ENCODE assay signal across 8 mouse cellular contexts in genomic region chr11:97797369-97798082, GRCm38 (mm10). TPM values are rescaled to one million over a fixed set of nuclear protein-coding genes. Genes with fewer than 3 reads are reported as not detected.
A peak's percentile ranks its signal among the peaks of the same experiment; 100 is the strongest.
DNase-seq lines count a peak whose midpoint lies in the region; ATAC-seq and TF ChIP-seq lines count a peak whose summit lies in the region.

No protein-coding gene starts in this region.

- H3K4me1 ChIP-seq in hindbrain, embryonic 16.5 days (ENCODE audit: control insufficient read depth, insufficient read depth, low read depth, low read length), result peaks cover 16% of the 10 kb centered on the region
- H3K4me1 ChIP-seq in midbrain, embryonic 16.5 days (ENCODE audit: control insufficient read depth, insufficient read depth, low read length), result peaks cover 17% of the 10 kb centered on the region

- H3K27ac ChIP-seq in layer of hippocampus, adult 2 months, result peak overlapping the region; percentile 53; the same call in 1 of the 2 replicates
- H3K27ac ChIP-seq in hindbrain, embryonic 16.5 days (ENCODE audit: low read depth, low read length), result peak overlapping the region; percentile 41; the same call in 1 of the 2 replicates
- H3K27ac ChIP-seq in midbrain, embryonic 16.5 days (ENCODE audit: low read length), result no peak overlapping the region; the same call in 1 of the 2 replicates

- no peak for ATAC-seq in cerebellum, adult (ENCODE audit: insufficient number of reproducible peaks, low FRiP score, low TSS enrichment)
- ATAC-seq in hindbrain, embryonic 16.5 days, result no peak
- no peak for ATAC-seq in midbrain, embryonic 16.5 days

- DNase-seq in cerebellum, postnatal 25 days, result peak; percentile 6 to 36
- no peak for DNase-seq in layer of hippocampus, adult 2 months (ENCODE audit: low spot score in 2 of 2)
- DNase-seq in layer of hippocampus, postnatal 25 days (ENCODE audit: extremely low spot score in 1 of 2, low spot score in 1 of 2), result no peak
- no peak for DNase-seq in T-cell, adult 2 months (ENCODE audit: low spot score)
- no peak for DNase-seq in urinary bladder, postnatal 4 days (ENCODE audit: low spot score in 2 of 2)

- H3K9me3 ChIP-seq in hindbrain, embryonic 16.5 days (ENCODE audit: control insufficient read depth, low read length), result no peaks in the 10 kb centered on the region
- no peaks in the 10 kb centered on the region for H3K9me3 ChIP-seq in midbrain, embryonic 16.5 days (replicated peaks; ENCODE audit: control insufficient read depth, low read length, poor library complexity, severe bottlenecking)

- H3K4me3 ChIP-seq in layer of hippocampus, adult 2 months, result no peak overlapping the region
- no peak overlapping the region for H3K4me3 ChIP-seq in hindbrain, embryonic 16.5 days (ENCODE audit: low read length)
- no peak overlapping the region for H3K4me3 ChIP-seq in midbrain, embryonic 16.5 days (ENCODE audit: low read depth, low read length)

- no peaks in the 10 kb centered on the region for H3K36me3 ChIP-seq in hindbrain, embryonic 16.5 days (ENCODE audit: control insufficient read depth, insufficient read depth, low read length)
- no peaks in the 10 kb centered on the region for H3K36me3 ChIP-seq in midbrain, embryonic 16.5 days (ENCODE audit: control insufficient read depth, insufficient read depth, low read length)

- no peaks in the 10 kb centered on the region for H3K27me3 ChIP-seq in hindbrain, embryonic 16.5 days (replicated peaks; ENCODE audit: control insufficient read depth, insufficient read depth, low read length)
- H3K27me3 ChIP-seq in midbrain, embryonic 16.5 days (ENCODE audit: control insufficient read depth, insufficient read depth, low read depth, low read length), result no peaks in the 10 kb centered on the region

- WGBS in hindbrain, embryonic 16.5 days, result 63% methylated on average over 15 of the region's 15 CpGs
- 65% methylated on average over 15 of the region's 15 CpGs for WGBS in midbrain, embryonic 16.5 days

- peak overlapping the region; percentile 81 for H3K4me2 ChIP-seq in hindbrain, embryonic 16.5 days (ENCODE audit: low read length)
- H3K4me2 ChIP-seq in midbrain, embryonic 16.5 days (ENCODE audit: low read length), result peak overlapping the region; percentile 76; the same call in 1 of the 2 replicates

- no peak overlapping the region for H3K9ac ChIP-seq in hindbrain, embryonic 16.5 days (ENCODE audit: low read depth, low read length)
- H3K9ac ChIP-seq in midbrain, embryonic 16.5 days (ENCODE audit: low read depth, low read length), result no peak overlapping the region

- TF ChIP-seq CTCF in layer of hippocampus, adult 2 months (conservative IDR thresholded peaks at IDR 0.05), result no peak

RNA-seq across cellular contexts. Expression of gene Lasp1, which starts 1.3 kb away (rescaled TPM):
- total RNA-seq in layer of hippocampus, adult 2 months (2021), result 10 to 100 TPM; 88.1 to 91.4 TPM
- total RNA-seq in layer of hippocampus, postnatal 25 days (2021), result 100 to 1,000 TPM; 102 to 114 TPM
- polyA plus RNA-seq in hindbrain, embryonic 16.5 days (2015; fragmentation: Nextera tagmentation; extraction: Ambion mirVana), result 176 and 191 TPM in 2 replicates
- polyA plus RNA-seq in midbrain, embryonic 16.5 days (2015; fragmentation: Nextera tagmentation; extraction: Ambion mirVana), result 194 and 202 TPM in 2 replicates

RNA-seq across cellular contexts. Expression of gene Rpl23, which starts 15.3 kb away (rescaled TPM):
- total RNA-seq in layer of hippocampus, adult 2 months (2021), result 100 to 1,000 TPM; 361 to 374 TPM
- total RNA-seq in layer of hippocampus, postnatal 25 days (2021), result 100 to 1,000 TPM; 327 to 397 TPM
- 252 and 268 TPM in 2 replicates for polyA plus RNA-seq in hindbrain, embryonic 16.5 days (2015; fragmentation: Nextera tagmentation; extraction: Ambion mirVana)
- polyA plus RNA-seq in midbrain, embryonic 16.5 days (2015; fragmentation: Nextera tagmentation; extraction: Ambion mirVana), result 267 and 286 TPM in 2 replicates

RNA-seq across cellular contexts. Expression of gene 1700001P01Rik, which starts 21.8 kb away (rescaled TPM):
- 1 to 10 TPM; 1.3 to 2.4 TPM for total RNA-seq in layer of hippocampus, adult 2 months (2021)
- 1 to 10 TPM in 1 of 2 experiments, under 1 TPM in 1; 0.63 to 1.3 TPM for total RNA-seq in layer of hippocampus, postnatal 25 days (2021)
- polyA plus RNA-seq in hindbrain, embryonic 16.5 days (2015; fragmentation: Nextera tagmentation; extraction: Ambion mirVana), result 0.44 and 0.91 TPM in 2 replicates
- polyA plus RNA-seq in midbrain, embryonic 16.5 days (2015; fragmentation: Nextera tagmentation; extraction: Ambion mirVana), result 0.74 TPM in 1 of 2 replicates, not detected in the other

RNA-seq across cellular contexts. Expression of gene Cwc25, which starts 31.2 kb away (rescaled TPM):
- total RNA-seq in layer of hippocampus, adult 2 months (2021), result 10 to 100 TPM; 20.1 to 20.6 TPM
- 10 to 100 TPM; 19.2 to 20.6 TPM for total RNA-seq in layer of hippocampus, postnatal 25 days (2021)
- polyA plus RNA-seq in hindbrain, embryonic 16.5 days (2015; fragmentation: Nextera tagmentation; extraction: Ambion mirVana), result 14.1 and 16.2 TPM in 2 replicates
- polyA plus RNA-seq in midbrain, embryonic 16.5 days (2015; fragmentation: Nextera tagmentation; extraction: Ambion mirVana), result 15.9 and 17.2 TPM in 2 replicates

RNA-seq across cellular contexts. Expression of gene B230217C12Rik, which starts 43.1 kb away (rescaled TPM):
- 10 to 100 TPM; 67.8 to 72.6 TPM for total RNA-seq in layer of hippocampus, adult 2 months (2021)
- total RNA-seq in layer of hippocampus, postnatal 25 days (2021), result 10 to 100 TPM; 66.2 to 71.6 TPM
- polyA plus RNA-seq in hindbrain, embryonic 16.5 days (2015; fragmentation: Nextera tagmentation; extraction: Ambion mirVana), result 38.2 and 40.7 TPM in 2 replicates
- polyA plus RNA-seq in midbrain, embryonic 16.5 days (2015; fragmentation: Nextera tagmentation; extraction: Ambion mirVana), result 36.7 and 43.8 TPM in 2 replicates

Comparison
In these comparisons a context has a peak if more than half of its experiments do, and no peak if none do; other contexts are left out.
1. DNase-seq: peak in cerebellum, postnatal 25 days (2 of 2); none in layer of hippocampus, adult 2 months (0 of 2), layer of hippocampus, postnatal 25 days (0 of 2), T-cell, adult 2 months (single experiment) and urinary bladder, postnatal 4 days (0 of 2).